ENCODE assay signal across 9 mouse cellular contexts in the genomic region with DNA sequence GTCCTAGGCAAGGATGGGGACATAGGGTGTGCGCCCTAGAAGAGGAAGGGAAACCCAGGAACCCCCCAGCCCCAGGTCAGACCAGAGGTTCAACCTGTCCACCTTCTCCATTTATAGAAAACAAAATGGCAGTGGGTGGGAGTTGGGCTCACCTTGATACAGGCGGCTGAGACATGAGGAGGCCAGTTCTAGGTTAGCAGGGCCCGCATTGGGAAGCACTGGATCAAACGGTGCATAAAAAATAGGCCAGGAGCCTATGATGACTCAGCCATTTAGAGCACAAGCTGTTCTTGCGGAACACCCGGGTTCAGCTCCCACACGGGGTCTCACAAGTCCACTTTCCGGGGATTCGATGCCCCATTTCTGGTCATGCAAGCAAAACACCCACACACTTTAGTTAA. TPM values are rescaled to one million over a fixed set of nuclear protein-coding genes. Genes with fewer than 3 reads are reported as not detected.
DNase-seq lines count a peak whose midpoint lies in the region; ATAC-seq and TF ChIP-seq lines count a peak whose summit lies in the region.
"Had no signal": no experiment of that assay in that cellular context is flagged by ENCODE, and none has a peak within 500 bp of the region (broad histone marks: within the 10 kb centered on the region; RNA-seq: fewer than 3 reads in every experiment).

No protein-coding gene starts in this region.

- H3K27me3 ChIP-seq in hindbrain, embryonic 10.5 days (ENCODE audit: insufficient read depth, poor library complexity, severe bottlenecking) = no peaks in the 10 kb centered on the region
- no peaks in the 10 kb centered on the region for H3K27me3 ChIP-seq in hindbrain, postnatal 0 days (ENCODE audit: insufficient read depth, low read length)
- no peaks in the 10 kb centered on the region for H3K27me3 ChIP-seq in MEL (ENCODE audit: control insufficient read depth in 1 of 2, insufficient read depth in 2 of 2, low read length in 2 of 2)
- H3K27me3 ChIP-seq in embryonic facial prominence, embryonic 14.5 days (replicated peaks; ENCODE audit: control insufficient read depth, insufficient read depth, low read length) = no peaks in the 10 kb centered on the region
- H3K27me3 ChIP-seq in liver, embryonic 15.5 days = no peaks in the 10 kb centered on the region

- H3K9ac ChIP-seq in hindbrain, postnatal 0 days (replicated peaks; ENCODE audit: low read length) = no peak overlapping the region
- peak overlapping the region; percentile 81 for H3K9ac ChIP-seq in MEL (ENCODE audit: control insufficient read depth, low read depth, low read length, poor library complexity, severe bottlenecking)
- no peak overlapping the region for H3K9ac ChIP-seq in embryonic facial prominence, embryonic 14.5 days (ENCODE audit: low read depth, low read length)
- H3K9ac ChIP-seq in liver, embryonic 15.5 days = no peak overlapping the region

- no peak for DNase-seq in hindbrain, embryonic 10.5 days (ENCODE audit: low spot score)
- DNase-seq in hindbrain, postnatal 0 days (ENCODE audit: low spot score) = no peak
- peak; percentile 76 for DNase-seq in MEL (ENCODE audit: low read depth, low spot score)
- no peak for DNase-seq in embryonic facial prominence, embryonic 14.5 days (ENCODE audit: low spot score)
- no peak for DNase-seq in thymus, postnatal 0 days (ENCODE audit: low spot score)
- DNase-seq in adrenal gland, postnatal 14 days = no peak

- H3K4me3 ChIP-seq in hindbrain, embryonic 10.5 days = peak overlapping the region; percentile 93
- H3K4me3 ChIP-seq in hindbrain, postnatal 0 days (ENCODE audit: low read length) = no peak overlapping the region
- peak overlapping the region; percentile 74 to 82 for H3K4me3 ChIP-seq in MEL (ENCODE audit: control insufficient read depth in 1 of 2, insufficient read depth in 1 of 2, low read depth in 2 of 2, low read length in 2 of 2)
- H3K4me3 ChIP-seq in embryonic facial prominence, embryonic 14.5 days (ENCODE audit: low read depth, low read length) = no peak overlapping the region
- peak overlapping the region; percentile 98 for H3K4me3 ChIP-seq in liver, embryonic 15.5 days (replicated peaks)

- peaks cover 26% of the 10 kb centered on the region for H3K79me2 ChIP-seq in MEL (ENCODE audit: control insufficient read depth, insufficient read depth, low read length, poor library complexity)

- ATAC-seq in hindbrain, postnatal 0 days = no peak
- ATAC-seq in embryonic facial prominence, embryonic 14.5 days (ENCODE audit: low read depth) = no peak
- no peak for ATAC-seq in liver, embryonic 15.5 days (ENCODE audit: insufficient read depth)
- ATAC-seq in activated CD4-positive, CD25-positive, alpha-beta regulatory T cell, adult 4 months = no peak

- no peak overlapping the region for H3K27ac ChIP-seq in hindbrain, embryonic 10.5 days
- no peak overlapping the region for H3K27ac ChIP-seq in hindbrain, postnatal 0 days
- H3K27ac ChIP-seq in MEL (ENCODE audit: control insufficient read depth, low read depth, low read length) = peak overlapping the region; percentile 57
- H3K27ac ChIP-seq in embryonic facial prominence, embryonic 14.5 days (replicated peaks; ENCODE audit: low read depth, low read length) = no peak overlapping the region
- peak overlapping the region; percentile 77; the same call in 1 of the 2 replicates for H3K27ac ChIP-seq in liver, embryonic 15.5 days (replicated peaks)

- 90% methylated on average over 9 of the region's 9 CpGs for WGBS in hindbrain, embryonic 10.5 days
- 80% methylated on average over 9 of the region's 9 CpGs for WGBS in hindbrain, postnatal 0 days
- WGBS in embryonic facial prominence, embryonic 14.5 days = 87% methylated on average over 9 of the region's 9 CpGs
- 60% methylated on average over 9 of the region's 9 CpGs for WGBS in liver, embryonic 15.5 days (ENCODE audit: insufficient replicate concordance)

- TF ChIP-seq RAD21 in MEL (IDR thresholded peaks at IDR 0.05; ENCODE audit: low read depth, low read length) = no peak

- H3K9me3 ChIP-seq in hindbrain, embryonic 10.5 days = no peaks in the 10 kb centered on the region
- no peaks in the 10 kb centered on the region for H3K9me3 ChIP-seq in hindbrain, postnatal 0 days (ENCODE audit: low read length)
- no peaks in the 10 kb centered on the region for H3K9me3 ChIP-seq in MEL (replicated peaks; ENCODE audit: insufficient read depth, low read length)
- H3K9me3 ChIP-seq in embryonic facial prominence, embryonic 14.5 days (ENCODE audit: control insufficient read depth, low read length) = no peaks in the 10 kb centered on the region
- H3K9me3 ChIP-seq in liver, embryonic 15.5 days (replicated peaks) = no peaks in the 10 kb centered on the region

- no peak for TF ChIP-seq CTCF in hindbrain, postnatal 0 days (IDR thresholded peaks at IDR 0.05; ENCODE audit: low read depth)
- no peak for TF ChIP-seq CTCF in MEL (IDR thresholded peaks at IDR 0.05 in 2 of 3, conservative IDR thresholded peaks at IDR 0.05 in 1 of 3; ENCODE audit: control insufficient read depth in 1 of 3, insufficient read depth in 1 of 3, low read depth in 2 of 3, low read length in 3 of 3, poor library complexity in 1 of 3, severe bottlenecking in 1 of 3)

- no peak for TF ChIP-seq POLR2A in MEL (IDR thresholded peaks at IDR 0.05; ENCODE audit: control insufficient read depth in 1 of 2, insufficient read depth in 1 of 2, low read depth in 1 of 2, low read length in 2 of 2, poor library complexity in 1 of 2)

- no peak overlapping the region for H3K4me2 ChIP-seq in hindbrain, postnatal 0 days (ENCODE audit: low read depth, low read length)
- H3K4me2 ChIP-seq in embryonic facial prominence, embryonic 14.5 days (ENCODE audit: low read depth, low read length) = peak overlapping the region; percentile 98
- peak overlapping the region; percentile 86 for H3K4me2 ChIP-seq in liver, embryonic 15.5 days

- H3K4me1 ChIP-seq in hindbrain, embryonic 10.5 days (replicated peaks) = peaks cover 37% of the 10 kb centered on the region
- H3K4me1 ChIP-seq in hindbrain, postnatal 0 days (ENCODE audit: insufficient read depth, low read length) = peaks cover 9% of the 10 kb centered on the region; the same call in 1 of the 2 replicates
- H3K4me1 ChIP-seq in MEL (ENCODE audit: control insufficient read depth in 1 of 2, insufficient read depth in 2 of 2, low read length in 2 of 2) = peaks cover 0 to 18% of the 10 kb centered on the region in 2 experiments; a peak in 2 of 4 replicates
- peaks cover 6% of the 10 kb centered on the region; the same call in 1 of the 2 replicates for H3K4me1 ChIP-seq in embryonic facial prominence, embryonic 14.5 days (ENCODE audit: control insufficient read depth, insufficient read depth, low read length)
- peaks cover 42% of the 10 kb centered on the region for H3K4me1 ChIP-seq in liver, embryonic 15.5 days (replicated peaks)

- peaks cover 60% of the 10 kb centered on the region for H3K36me3 ChIP-seq in hindbrain, embryonic 10.5 days
- no peaks in the 10 kb centered on the region for H3K36me3 ChIP-seq in hindbrain, postnatal 0 days (ENCODE audit: insufficient read depth, low read length)
- peaks cover 0 to 11% of the 10 kb centered on the region in 2 experiments; a peak in 2 of 4 replicates for H3K36me3 ChIP-seq in MEL (ENCODE audit: control insufficient read depth in 1 of 2, insufficient read depth in 2 of 2, low read length in 2 of 2)
- peaks cover 40% of the 10 kb centered on the region for H3K36me3 ChIP-seq in embryonic facial prominence, embryonic 14.5 days (ENCODE audit: control insufficient read depth, insufficient read depth, low read length)
- peaks cover 43% of the 10 kb centered on the region for H3K36me3 ChIP-seq in liver, embryonic 15.5 days (replicated peaks)

- no peak for TF ChIP-seq EP300 in MEL (IDR thresholded peaks at IDR 0.05; ENCODE audit: low read depth in 1 of 2, low read length in 2 of 2)

RNA-seq across cellular contexts. Expression of gene Ankle1, which starts 0.9 kb away (rescaled TPM):
- 35.2 and 56.1 TPM in 2 replicates for polyA plus RNA-seq in hindbrain, embryonic 10.5 days (2016; fragmentation: Nextera tagmentation; extraction: Ambion mirVana)
- 5.1 and 12.0 TPM in 2 replicates for total RNA-seq in hindbrain, postnatal 0 days (2014; rRNA removed)
- 5.1 and 5.9 TPM in 2 replicates for polyA plus RNA-seq in hindbrain, postnatal 0 days (2015; fragmentation: Nextera tagmentation; extraction: Ambion mirVana)
- 17.6 and 18.5 TPM in 2 replicates for total RNA-seq in MEL (2012; rRNA removed)
- polyA plus RNA-seq in MEL (2012; ENCODE audit: insufficient read depth in 1 of 2, insufficient read length in 2 of 2, low read depth in 1 of 2, low replicate concordance in 2 of 2, missing spikeins in 1 of 2) = 10 to 100 TPM in 1 of 2 experiments, not detected in 1; 21.2 TPM
- 13.0 and 16.4 TPM in 2 replicates for polyA plus RNA-seq in embryonic facial prominence, embryonic 14.5 days (2014; fragmentation: Nextera tagmentation; extraction: Ambion mirVana)
- 42.0 and 54.0 TPM in 2 replicates for polyA plus RNA-seq in liver, embryonic 15.5 days (2015; fragmentation: Nextera tagmentation; extraction: Ambion mirVana)
- polyA plus RNA-seq in activated CD4-positive, CD25-positive, alpha-beta regulatory T cell, adult 4 months (2017; shearing (Covaris generic)) = 1 to 10 TPM; 1.7 to 2.4 TPM
- polyA plus RNA-seq in thymus, postnatal 0 days (2015; fragmentation: Nextera tagmentation; extraction: Ambion mirVana) = 15.3 and 25.1 TPM in 2 replicates
- 5.8 and 6.9 TPM in 2 replicates for total RNA-seq in adrenal gland, postnatal 14 days (2021)
- total RNA-seq: neutrophil, adult 5-6 weeks had no signal

RNA-seq across cellular contexts. Expression of gene Babam1, which starts 8.3 kb away (rescaled TPM):
- 112 and 121 TPM in 2 replicates for polyA plus RNA-seq in hindbrain, embryonic 10.5 days (2016; fragmentation: Nextera tagmentation; extraction: Ambion mirVana)
- 75.6 and 103 TPM in 2 replicates for total RNA-seq in hindbrain, postnatal 0 days (2014; rRNA removed)
- 94.7 and 95.0 TPM in 2 replicates for polyA plus RNA-seq in hindbrain, postnatal 0 days (2015; fragmentation: Nextera tagmentation; extraction: Ambion mirVana)
- total RNA-seq in MEL (2012; rRNA removed) = 54.5 and 59.6 TPM in 2 replicates
- 100 to 1,000 TPM in 1 of 2 experiments, not detected in 1; 132 TPM for polyA plus RNA-seq in MEL (2012; ENCODE audit: insufficient read depth in 1 of 2, insufficient read length in 2 of 2, low read depth in 1 of 2, low replicate concordance in 2 of 2, missing spikeins in 1 of 2)
- 79.6 and 85.2 TPM in 2 replicates for polyA plus RNA-seq in embryonic facial prominence, embryonic 14.5 days (2014; fragmentation: Nextera tagmentation; extraction: Ambion mirVana)
- 56.0 and 58.5 TPM in 2 replicates for polyA plus RNA-seq in liver, embryonic 15.5 days (2015; fragmentation: Nextera tagmentation; extraction: Ambion mirVana)
- polyA plus RNA-seq in activated CD4-positive, CD25-positive, alpha-beta regulatory T cell, adult 4 months (2017; shearing (Covaris generic)) = 10 to 100 TPM; 59.2 to 67.9 TPM
- polyA plus RNA-seq in thymus, postnatal 0 days (2015; fragmentation: Nextera tagmentation; extraction: Ambion mirVana) = 83.2 and 87.4 TPM in 2 replicates
- total RNA-seq in adrenal gland, postnatal 14 days (2021) = 85.5 and 88.4 TPM in 2 replicates

RNA-seq across cellular contexts. Expression of gene Ushbp1, which starts 9.3 kb away (rescaled TPM):
- polyA plus RNA-seq in hindbrain, embryonic 10.5 days (2016; fragmentation: Nextera tagmentation; extraction: Ambion mirVana) = 5.8 and 7.2 TPM in 2 replicates
- 2.9 and 4.8 TPM in 2 replicates for total RNA-seq in hindbrain, postnatal 0 days (2014; rRNA removed)
- 5.1 and 5.3 TPM in 2 replicates for polyA plus RNA-seq in hindbrain, postnatal 0 days (2015; fragmentation: Nextera tagmentation; extraction: Ambion mirVana)
- 0.04 TPM in 1 of 2 replicates, not detected in the other for total RNA-seq in MEL (2012; rRNA removed)
- under 1 TPM in 1 of 2 experiments, not detected in 1; 0.07 TPM for polyA plus RNA-seq in MEL (2012; ENCODE audit: insufficient read depth in 1 of 2, insufficient read length in 2 of 2, low read depth in 1 of 2, low replicate concordance in 2 of 2, missing spikeins in 1 of 2)
- polyA plus RNA-seq in embryonic facial prominence, embryonic 14.5 days (2014; fragmentation: Nextera tagmentation; extraction: Ambion mirVana) = 9.4 and 11.3 TPM in 2 replicates
- polyA plus RNA-seq in liver, embryonic 15.5 days (2015; fragmentation: Nextera tagmentation; extraction: Ambion mirVana) = 3.3 and 5.2 TPM in 2 replicates
- under 1 TPM in 1 of 2 experiments, not detected in 1; 0.28 TPM for polyA plus RNA-seq in activated CD4-positive, CD25-positive, alpha-beta regulatory T cell, adult 4 months (2017; shearing (Covaris generic))
- polyA plus RNA-seq in thymus, postnatal 0 days (2015; fragmentation: Nextera tagmentation; extraction: Ambion mirVana) = 4.7 and 5.1 TPM in 2 replicates
- total RNA-seq in adrenal gland, postnatal 14 days (2021) = 30.9 and 37.6 TPM in 2 replicates
- total RNA-seq: neutrophil, adult 5-6 weeks had no signal

RNA-seq across cellular contexts. Expression of gene Nr2f6, which starts 23.2 kb away (rescaled TPM):
- polyA plus RNA-seq in hindbrain, embryonic 10.5 days (2016; fragmentation: Nextera tagmentation; extraction: Ambion mirVana) = 125 and 139 TPM in 2 replicates
- total RNA-seq in hindbrain, postnatal 0 days (2014; rRNA removed) = 127 and 129 TPM in 2 replicates
- 33.8 and 34.1 TPM in 2 replicates for polyA plus RNA-seq in hindbrain, postnatal 0 days (2015; fragmentation: Nextera tagmentation; extraction: Ambion mirVana)
- total RNA-seq in MEL (2012; rRNA removed) = 29.6 and 30.5 TPM in 2 replicates
- polyA plus RNA-seq in MEL (2012; ENCODE audit: insufficient read depth in 1 of 2, insufficient read length in 2 of 2, low read depth in 1 of 2, low replicate concordance in 2 of 2, missing spikeins in 1 of 2) = 10 to 100 TPM in 1 of 2 experiments, not detected in 1; 48.3 TPM
- 57.2 and 61.9 TPM in 2 replicates for polyA plus RNA-seq in embryonic facial prominence, embryonic 14.5 days (2014; fragmentation: Nextera tagmentation; extraction: Ambion mirVana)
- 24.1 and 27.0 TPM in 2 replicates for polyA plus RNA-seq in liver, embryonic 15.5 days (2015; fragmentation: Nextera tagmentation; extraction: Ambion mirVana)
- polyA plus RNA-seq in activated CD4-positive, CD25-positive, alpha-beta regulatory T cell, adult 4 months (2017; shearing (Covaris generic)) = under 1 TPM in 1 of 2 experiments, not detected in 1; 0.45 TPM
- 17.7 and 18.4 TPM in 2 replicates for polyA plus RNA-seq in thymus, postnatal 0 days (2015; fragmentation: Nextera tagmentation; extraction: Ambion mirVana)
- total RNA-seq in adrenal gland, postnatal 14 days (2021) = 61.1 and 65.7 TPM in 2 replicates

RNA-seq across cellular contexts. Expression of gene Ocel1, which starts 33.9 kb away (rescaled TPM):
- polyA plus RNA-seq in hindbrain, embryonic 10.5 days (2016; fragmentation: Nextera tagmentation; extraction: Ambion mirVana) = 7.5 and 8.1 TPM in 2 replicates
- total RNA-seq in hindbrain, postnatal 0 days (2014; rRNA removed) = 11.8 and 12.3 TPM in 2 replicates
- polyA plus RNA-seq in hindbrain, postnatal 0 days (2015; fragmentation: Nextera tagmentation; extraction: Ambion mirVana) = 5.0 and 5.8 TPM in 2 replicates
- total RNA-seq in MEL (2012; rRNA removed) = 14.1 and 18.3 TPM in 2 replicates
- polyA plus RNA-seq in MEL (2012; ENCODE audit: insufficient read depth in 1 of 2, insufficient read length in 2 of 2, low read depth in 1 of 2, low replicate concordance in 2 of 2, missing spikeins in 1 of 2) = 10 to 100 TPM in 1 of 2 experiments, not detected in 1; 16.2 TPM
- polyA plus RNA-seq in embryonic facial prominence, embryonic 14.5 days (2014; fragmentation: Nextera tagmentation; extraction: Ambion mirVana) = 3.8 and 4.0 TPM in 2 replicates
- 4.6 and 5.2 TPM in 2 replicates for polyA plus RNA-seq in liver, embryonic 15.5 days (2015; fragmentation: Nextera tagmentation; extraction: Ambion mirVana)
- polyA plus RNA-seq in activated CD4-positive, CD25-positive, alpha-beta regulatory T cell, adult 4 months (2017; shearing (Covaris generic)) = 1 to 10 TPM; 3.7 to 4.9 TPM
- polyA plus RNA-seq in thymus, postnatal 0 days (2015; fragmentation: Nextera tagmentation; extraction: Ambion mirVana) = 17.4 and 19.2 TPM in 2 replicates
- 17.4 and 17.9 TPM in 2 replicates for total RNA-seq in adrenal gland, postnatal 14 days (2021)

Comparison
In these comparisons a context has a peak if more than half of its experiments do, and no peak if none do; other contexts are left out.
1. H3K4me3 ChIP-seq: peak in hindbrain, embryonic 10.5 days (single experiment), MEL (2 of 2) and liver, embryonic 15.5 days (single experiment); none in hindbrain, postnatal 0 days (single experiment) and embryonic facial prominence, embryonic 14.5 days (single experiment).
2. H3K27ac ChIP-seq: peak in MEL (single experiment) and liver, embryonic 15.5 days (single experiment); none in hindbrain, embryonic 10.5 days (single experiment), hindbrain, postnatal 0 days (single experiment) and embryonic facial prominence, embryonic 14.5 days (single experiment).